Mouse (Mus musculus) MEL (cell line): ENCODE results near the gene Zbtb7a. TPM values are rescaled to one million over a fixed set of nuclear protein-coding genes. Genes with fewer than 3 reads are reported as not detected.

Source experiments
- DNase-seq: peaks from one replicate; pipeline ENCODE4 v3.0.0; 2011; ENCODE audit warnings: low read depth, low spot score
- H3K27ac ChIP-seq: 2 replicates; pipeline ENCODE4 v1.5.1; 2012; ENCODE audit warnings: low read depth, mild to moderate bottlenecking, control low read depth, low read length, moderate library complexity; ENCODE audit not compliant: control insufficient read depth
- H3K27me3 ChIP-seq, 2 experiments: fragments of 150-350 bp in 1 of 2; sonication (generic) in 1 of 2; 2 replicates each; pipeline ENCODE4 v1.6.1; 2012; ENCODE audit warnings: low read length in 2 of 2, mild to moderate bottlenecking in 2 of 2, improper control_type of control experiment in 1 of 2, moderate library complexity in 1 of 2; ENCODE audit not compliant: insufficient read depth in 2 of 2, control insufficient read depth in 1 of 2
- H3K36me3 ChIP-seq, 2 experiments: 2 replicates each; pipeline ENCODE4 v1.6.1; 2012 to 2014; ENCODE audit warnings: low read length in 2 of 2, improper control_type of control experiment in 1 of 2, inconsistent platforms in 1 of 2, mild to moderate bottlenecking in 1 of 2; ENCODE audit not compliant: insufficient read depth in 2 of 2, control insufficient read depth in 1 of 2
- H3K4me1 ChIP-seq, 2 experiments: fragments of 150-350 bp in 1 of 2; sonication (generic) in 1 of 2; 2 replicates each; pipeline ENCODE4 v1.6.1; 2012; ENCODE audit warnings: low read length in 2 of 2, improper control_type of control experiment in 1 of 2, mild to moderate bottlenecking in 1 of 2; ENCODE audit not compliant: insufficient read depth in 2 of 2, control insufficient read depth in 1 of 2
- H3K4me3 ChIP-seq, 2 experiments: fragments of 150-350 bp in 1 of 2; sonication (generic) in 1 of 2; 2 replicates each; pipeline ENCODE4 v1.5.1; 2012; ENCODE audit warnings: low read depth in 2 of 2, low read length in 2 of 2, mild to moderate bottlenecking in 2 of 2, moderate library complexity in 2 of 2, control low read depth in 1 of 2, improper control_type of control experiment in 1 of 2; ENCODE audit not compliant: control insufficient read depth in 1 of 2, insufficient read depth in 1 of 2
- H3K79me2 ChIP-seq: 2 replicates; pipeline ENCODE4 v1.6.1; 2012; ENCODE audit warnings: mild to moderate bottlenecking, low read length, moderate library complexity; ENCODE audit not compliant: control insufficient read depth, poor library complexity, insufficient read depth
- H3K9ac ChIP-seq: 2 replicates; pipeline ENCODE4 v1.6.1; 2012; ENCODE audit warnings: low read depth, mild to moderate bottlenecking, control low read depth, low read length, moderate library complexity; ENCODE audit not compliant: control insufficient read depth, poor library complexity, severe bottlenecking
- H3K9me3 ChIP-seq: fragments of 150-350 bp; sonication (generic); replicated peaks from 2 replicates; pipeline ENCODE4 v1.6.1; 2012; ENCODE audit warnings: mild to moderate bottlenecking, low read length, improper control_type of control experiment, moderate library complexity; ENCODE audit not compliant: insufficient read depth
- BHLHE40 ChIP-seq: IDR thresholded peaks from 2 replicates; pipeline ENCODE4 v1.6.1; 2012; ENCODE audit warnings: low read depth, mild to moderate bottlenecking, inconsistent platforms, low read length, improper control_type of control experiment, borderline replicate concordance
- CHD1 ChIP-seq: IDR thresholded peaks from 2 replicates; pipeline ENCODE4 v1.6.1; 2012; ENCODE audit warnings: low read depth, mild to moderate bottlenecking, inconsistent platforms, low read length, improper control_type of control experiment
- CTCF ChIP-seq, 3 experiments: IDR thresholded peaks in 2 of 3; conservative IDR thresholded peaks in 1 of 3; 2 replicates each; pipeline ENCODE4 v1.5.1; 2011 to 2012; ENCODE audit warnings: low read length in 3 of 3, low read depth in 2 of 3, mild to moderate bottlenecking in 2 of 3, improper control_type of control experiment in 1 of 3, inconsistent platforms in 1 of 3, mixed read lengths in 1 of 3, moderate library complexity in 1 of 3; ENCODE audit not compliant: control insufficient read depth in 1 of 3, insufficient read depth in 1 of 3, poor library complexity in 1 of 3, severe bottlenecking in 1 of 3
- E2F4 ChIP-seq: IDR thresholded peaks from 2 replicates; pipeline ENCODE4 v1.6.1; 2011; ENCODE audit warnings: low read depth, low read length, improper control_type of control experiment, borderline replicate concordance
- ELF1 ChIP-seq: IDR thresholded peaks from 2 replicates; pipeline ENCODE4 v1.6.1; 2014; ENCODE audit warnings: low read depth, mild to moderate bottlenecking, inconsistent platforms, low read length, improper control_type of control experiment, moderate library complexity
- EP300 ChIP-seq, 2 experiments: IDR thresholded peaks; 2 replicates each; pipeline ENCODE4 v1.6.1; 2011; ENCODE audit warnings: improper control_type of control experiment in 2 of 2, low read length in 2 of 2, low read depth in 1 of 2, mild to moderate bottlenecking in 1 of 2
- HCFC1 ChIP-seq: IDR thresholded peaks from 2 replicates; pipeline ENCODE4 v1.6.1; 2012; ENCODE audit warnings: low read depth, mild to moderate bottlenecking, inconsistent platforms, low read length, improper control_type of control experiment, moderate library complexity
- MAFK ChIP-seq: IDR thresholded peaks from 2 replicates; pipeline ENCODE4 v1.6.1; 2011; ENCODE audit warnings: low read depth, mild to moderate bottlenecking, low read length, improper control_type of control experiment, borderline replicate concordance
- MAZ ChIP-seq: IDR thresholded peaks from 2 replicates; pipeline ENCODE4 v1.6.1; 2012; ENCODE audit warnings: low read depth, mild to moderate bottlenecking, inconsistent platforms, low read length, improper control_type of control experiment
- MEF2A ChIP-seq: IDR thresholded peaks from 2 replicates; pipeline ENCODE4 v1.6.1; 2014; ENCODE audit warnings: low read depth, mild to moderate bottlenecking, inconsistent platforms, low read length, improper control_type of control experiment; ENCODE audit not compliant: poor library complexity, insufficient replicate concordance, severe bottlenecking; ENCODE audit errors: extremely low read depth
- MXI1 ChIP-seq: IDR thresholded peaks from 2 replicates; pipeline ENCODE4 v1.6.1; 2011; ENCODE audit warnings: mild to moderate bottlenecking, low read depth, low read length, improper control_type of control experiment
- MYB ChIP-seq: IDR thresholded peaks from 2 replicates; pipeline ENCODE4 v1.6.1; 2011; ENCODE audit warnings: mild to moderate bottlenecking, low read depth, low read length, improper control_type of control experiment
- MYC ChIP-seq: IDR thresholded peaks from 2 replicates; pipeline ENCODE4 v1.6.1; 2011; ENCODE audit warnings: low read depth, mild to moderate bottlenecking, low read length, improper control_type of control experiment, moderate library complexity
- NRF1 ChIP-seq: IDR thresholded peaks from 2 replicates; pipeline ENCODE4 v1.6.1; 2014; ENCODE audit warnings: low read depth, mild to moderate bottlenecking, inconsistent platforms, low read length, improper control_type of control experiment, moderate library complexity; ENCODE audit not compliant: poor library complexity, insufficient read depth, severe bottlenecking
- POLR2A ChIP-seq, 2 experiments: IDR thresholded peaks; 2 replicates each; pipeline ENCODE4 v1.6.1; 2011 to 2012; ENCODE audit warnings: low read length in 2 of 2, mild to moderate bottlenecking in 2 of 2, control low read depth in 1 of 2, improper control_type of control experiment in 1 of 2, low read depth in 1 of 2, moderate library complexity in 1 of 2; ENCODE audit not compliant: control insufficient read depth in 1 of 2, insufficient read depth in 1 of 2, poor library complexity in 1 of 2
- POLR2AphosphoS2 ChIP-seq: IDR thresholded peaks from 2 replicates; pipeline ENCODE4 v1.6.1; 2011; ENCODE audit warnings: low read length, improper control_type of control experiment
- POLR2AphosphoS5 ChIP-seq: IDR thresholded peaks from 2 replicates; pipeline ENCODE4 v1.6.1; 2012; ENCODE audit warnings: low read depth, borderline replicate concordance, mild to moderate bottlenecking, inconsistent platforms, low read length, moderate library complexity, mixed read lengths
- RAD21 ChIP-seq: IDR thresholded peaks from 2 replicates; pipeline ENCODE4 v1.6.1; 2011; ENCODE audit warnings: mild to moderate bottlenecking, low read depth, low read length, improper control_type of control experiment
- RCOR1 ChIP-seq: IDR thresholded peaks from 2 replicates; pipeline ENCODE4 v1.6.1; 2012; ENCODE audit warnings: low read depth, mild to moderate bottlenecking, inconsistent platforms, low read length, improper control_type of control experiment
- SIN3A ChIP-seq: IDR thresholded peaks from 2 replicates; pipeline ENCODE4 v1.6.1; 2012; ENCODE audit warnings: low read length, improper control_type of control experiment, inconsistent platforms
- SMC3 ChIP-seq: IDR thresholded peaks from 2 replicates; pipeline ENCODE4 v1.6.1; 2011; ENCODE audit warnings: low read depth, low read length, improper control_type of control experiment
- TAL1 ChIP-seq: IDR thresholded peaks from 2 replicates; pipeline ENCODE4 v1.6.1; 2012; ENCODE audit warnings: mild to moderate bottlenecking, inconsistent platforms, low read length, moderate library complexity, mixed read lengths
- TBP ChIP-seq: IDR thresholded peaks from 2 replicates; pipeline ENCODE4 v1.8.0; 2011; ENCODE audit warnings: low read depth, low read length, improper control_type of control experiment
- TCF12 ChIP-seq: IDR thresholded peaks from 2 replicates; pipeline ENCODE4 v1.6.1; 2014; ENCODE audit warnings: low read depth, mild to moderate bottlenecking, inconsistent platforms, low read length, improper control_type of control experiment, moderate library complexity
- UBTF ChIP-seq: IDR thresholded peaks from 2 replicates; pipeline ENCODE4 v1.6.1; 2012; ENCODE audit warnings: low read depth, mild to moderate bottlenecking, inconsistent platforms, low read length, improper control_type of control experiment, moderate library complexity, borderline replicate concordance; ENCODE audit not compliant: insufficient read depth
- USF1 ChIP-seq: IDR thresholded peaks from 2 replicates; pipeline ENCODE4 v1.6.1; 2014; ENCODE audit warnings: low read depth, mild to moderate bottlenecking, inconsistent platforms, low read length, improper control_type of control experiment, moderate library complexity
- ZC3H11A ChIP-seq: IDR thresholded peaks from 2 replicates; pipeline ENCODE4 v1.6.1; 2012; ENCODE audit warnings: low read depth, mild to moderate bottlenecking, inconsistent platforms, low read length, improper control_type of control experiment
- ZKSCAN1 ChIP-seq: IDR thresholded peaks from 2 replicates; pipeline ENCODE4 v1.6.1; 2012; ENCODE audit warnings: low read depth, mild to moderate bottlenecking, inconsistent platforms, low read length, improper control_type of control experiment, moderate library complexity
- ZMIZ1 ChIP-seq: IDR thresholded peaks from 2 replicates; pipeline ENCODE4 v1.6.1; 2012; ENCODE audit warnings: low read depth, mild to moderate bottlenecking, inconsistent platforms, low read length, improper control_type of control experiment, moderate library complexity
- polyA plus RNA-seq, 2 experiments: library from polyadenylated mRNA; stranded (reverse) in 1 of 2; unstranded in 1 of 2; fragments of >175 nt in 1 of 2; fragments of >200 nt in 1 of 2; gene quantifications; 2 replicates each; pipeline versions ENCODE4 v1.2.1 to v1.2.4; 2012; ENCODE audit warnings: low replicate concordance in 2 of 2, low read depth in 1 of 2; ENCODE audit not compliant: insufficient read length in 2 of 2, insufficient read depth in 1 of 2, missing spikeins in 1 of 2
- total RNA-seq: library from RNA; depleted of rRNA; stranded (reverse); fragments of 300-350 nt; gene quantifications from 2 replicates; pipeline ENCODE4 v1.2.3, GENCODE M21; 2012

Gene Zbtb7a
- total and polyA plus RNA-seq, 3 experiments: 25.3 to 45.4 (median 40.6) TPM

DNA sequence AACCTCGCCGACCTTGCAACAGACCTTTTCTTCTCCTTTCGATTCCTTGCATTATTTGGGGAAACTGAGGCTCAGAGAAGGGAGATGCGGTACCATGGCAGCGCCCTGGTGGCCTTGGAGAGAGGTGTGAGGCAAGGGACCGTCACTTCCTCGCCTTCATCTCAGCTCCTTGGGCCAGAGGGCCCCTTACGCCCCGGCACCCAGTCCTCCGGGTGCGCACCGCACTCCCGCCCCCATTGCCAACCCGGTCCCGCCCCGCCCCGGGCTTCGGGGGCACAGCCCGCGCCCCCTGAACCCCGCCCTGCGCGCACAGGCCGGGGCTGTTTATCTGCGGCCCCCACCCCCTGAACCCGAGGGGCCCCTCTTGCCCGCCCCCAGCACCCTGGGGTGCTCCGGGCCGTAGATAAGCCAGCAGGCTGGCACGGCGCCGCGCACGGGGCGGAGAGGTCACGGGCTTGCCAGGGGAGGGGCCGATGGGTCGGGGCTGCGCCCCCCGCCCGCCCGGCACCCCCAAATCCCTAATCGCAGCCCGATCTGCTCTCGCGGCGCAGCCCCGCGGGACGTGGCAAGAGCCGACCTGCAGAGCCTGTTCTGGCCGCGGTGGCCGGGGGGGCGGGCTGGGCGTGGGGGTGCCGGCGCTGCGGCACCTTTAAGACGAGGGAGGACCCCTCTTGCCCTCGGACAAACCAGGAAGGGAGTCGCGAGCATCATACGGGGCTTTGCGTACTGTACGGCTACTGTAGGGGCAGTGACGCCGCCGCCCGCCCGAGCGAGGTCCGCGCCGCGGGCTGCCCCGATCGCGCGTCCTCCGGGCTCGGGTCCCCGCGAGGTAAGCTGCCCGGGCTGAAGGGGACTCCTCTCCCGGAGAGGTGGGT lies 1.0 kb downstream of the Zbtb7a start (continued):
- no peak; the same call in 1 of the 2 replicates for TF ChIP-seq USF1
- peak in 1 of 2 experiments; percentile 86; a peak in 3 of 4 replicates for TF ChIP-seq EP300 (IDR thresholded peaks at IDR 0.05; ENCODE audit: low read depth in 1 of 2, low read length in 2 of 2)
- TF ChIP-seq UBTF: no peak
- no peak; the same call in 1 of the 2 replicates for TF ChIP-seq ZMIZ1
- TF ChIP-seq CTCF (IDR thresholded peaks at IDR 0.05 in 2 of 3, conservative IDR thresholded peaks at IDR 0.05 in 1 of 3; ENCODE audit: control insufficient read depth in 1 of 3, insufficient read depth in 1 of 3, low read depth in 2 of 3, low read length in 3 of 3, poor library complexity in 1 of 3, severe bottlenecking in 1 of 3): no peak
- TF ChIP-seq POLR2AphosphoS2: peak; percentile 71
- TF ChIP-seq CHD1: no peak
- peak; percentile 66 for TF ChIP-seq ELF1
- TF ChIP-seq NRF1: peak; percentile 42; the same call in 1 of the 2 replicates
- TF ChIP-seq ZC3H11A: no peak
- TF ChIP-seq SMC3: no peak
- no peak for TF ChIP-seq RAD21
- 0 out of 2 replicates have a peak, but pooled peaks have one; percentile 6 for TF ChIP-seq RCOR1
- TF ChIP-seq, all 39 proteins: peak for 22

DNA sequence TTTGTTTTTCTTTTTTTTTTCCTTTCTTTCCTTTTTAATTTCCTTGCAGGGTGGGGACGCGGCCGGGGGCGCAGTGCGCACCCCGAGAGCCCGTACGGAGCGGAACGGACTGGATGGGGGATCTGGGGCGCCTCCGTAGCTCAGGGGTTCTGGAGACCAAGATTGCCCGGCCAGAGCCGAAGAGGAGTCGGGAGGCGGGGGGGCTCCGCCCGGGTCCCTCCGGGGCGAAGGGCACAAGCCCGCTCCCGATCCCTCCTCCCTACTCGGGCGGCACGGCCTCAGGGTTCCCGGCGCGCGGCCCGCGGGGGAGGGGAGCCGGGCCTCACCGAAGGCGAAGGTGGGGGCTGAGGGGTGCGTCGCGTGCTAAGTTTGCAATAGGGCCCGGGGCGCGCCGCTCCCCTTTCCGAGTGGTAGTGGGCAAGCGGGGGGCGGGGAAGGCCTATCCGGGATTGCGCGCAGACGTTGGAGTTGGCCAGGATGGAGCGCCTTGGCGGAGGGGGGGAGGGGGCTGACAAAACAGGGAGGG lies 1.7 kb downstream of the Zbtb7a start:
- Histone ChIP-seq H3K27ac (peak overlapping the region; percentile 96), H3K79me2 (peaks cover 51% of the 10 kb centered on the region), H3K4me1 (peaks cover 2 to 14% of the 10 kb centered on the region in 2 experiments; a peak in 3 of 4 replicates), H3K4me3 (peak overlapping the region; percentile 88 to 97), H3K9ac (peak overlapping the region; percentile 95), H3K36me3 (peaks cover 0 to 16% of the 10 kb centered on the region in 2 experiments; a peak in 3 of 4 replicates)
- DNase-seq: peak; percentile 83
- TF ChIP-seq ZKSCAN1 (0 out of 2 replicates have a peak, but pooled peaks have one; percentile 36), MEF2A (no peak), E2F4 (no peak; the same call in 1 of the 2 replicates), USF1 (0 out of 2 replicates have a peak, but pooled peaks have one; percentile 4), POLR2A (IDR thresholded peaks at IDR 0.05; ENCODE audit: control insufficient read depth in 1 of 2, insufficient read depth in 1 of 2, low read depth in 1 of 2, low read length in 2 of 2, poor library complexity in 1 of 2) (0 out of 4 replicates have a peak, but pooled peaks of 1 of the 2 experiments have one; percentile 0), SIN3A (no peak; the same call in 1 of the 2 replicates), CHD1 (0 out of 2 replicates have a peak, but pooled peaks have one; percentile 11), MXI1 (0 out of 2 replicates have a peak, but pooled peaks have one; percentile 44), RAD21 (no peak), TAL1 (no peak), MYC (no peak), MAZ (peak; percentile 64; the same call in 1 of the 2 replicates), HCFC1 (no peak), TCF12 (no peak), MYB (no peak), TBP (peak; percentile 9; the same call in 1 of the 2 replicates), BHLHE40 (peak; percentile 49; the same call in 1 of the 2 replicates), SMC3 (no peak), MAFK (no peak), POLR2AphosphoS5 (no peak)
- TF ChIP-seq, all 39 proteins: peak for 8
- no peaks in the 10 kb centered on the region for H3K9me3 ChIP-seq
- H3K27me3 ChIP-seq: no peaks in the 10 kb centered on the region
